19 mouse cellular contexts compared by ENCODE assay signal in genomic region chr13:41608559-41608958, GRCm38 (mm10). TPM values are rescaled to one million over a fixed set of nuclear protein-coding genes. Genes with fewer than 3 reads are reported as not detected.
A peak's percentile ranks its signal among the peaks of the same experiment; 100 is the strongest.
DNase-seq lines count a peak whose midpoint lies in the region; ATAC-seq and TF ChIP-seq lines count a peak whose summit lies in the region.
"Had no signal": no experiment of that assay in that cellular context is flagged by ENCODE, and none has a peak within 500 bp of the region (broad histone marks: within the 10 kb centered on the region; RNA-seq: fewer than 3 reads in every experiment).

No protein-coding gene starts in this region.

- H3K4me3 ChIP-seq in forebrain, embryonic 14.5 days (ENCODE audit: low read depth, low read length), result no peak overlapping the region
- no peak overlapping the region for H3K4me3 ChIP-seq in forebrain, embryonic 13.5 days
- H3K4me3 ChIP-seq in intestine, embryonic 14.5 days (ENCODE audit: low read depth, low read length), result no peak overlapping the region
- no peak overlapping the region for H3K4me3 ChIP-seq in intestine, embryonic 16.5 days (ENCODE audit: low read length)
- H3K4me3 ChIP-seq in stomach, postnatal 0 days (ENCODE audit: low read depth, low read length), result no peak overlapping the region
- H3K4me3 ChIP-seq: heart, embryonic 15.5 days; kidney, embryonic 15.5 days had no signal

- WGBS in forebrain, embryonic 14.5 days, result 74% methylated on average over 2 of the region's 2 CpGs
- WGBS in forebrain, embryonic 13.5 days, result 75% methylated on average over 2 of the region's 2 CpGs
- WGBS in intestine, embryonic 14.5 days, result 55% methylated on average over 2 of the region's 2 CpGs
- 53% methylated on average over 2 of the region's 2 CpGs for WGBS in intestine, embryonic 16.5 days
- WGBS in stomach, postnatal 0 days, result 43% methylated on average over 2 of the region's 2 CpGs

- no peak for DNase-seq in forebrain, embryonic 14.5 days (ENCODE audit: low spot score)
- peak; percentile 49 for DNase-seq in intestine, embryonic 14.5 days (ENCODE audit: low spot score)
- peak; percentile 18 for DNase-seq in retina, adult 2 months (ENCODE audit: low read depth, low spot score)
- no peak for DNase-seq in retina, postnatal 1 day
- DNase-seq in stomach, postnatal 0 days (ENCODE audit: low spot score), result peak; percentile 29
- no peak for DNase-seq in thymus, postnatal 0 days (ENCODE audit: low spot score)
- DNase-seq: adrenal gland, postnatal 36 days; cerebellum, postnatal 14 days; left cerebral cortex, postnatal 4 days; lung, postnatal 36 days; right cerebral cortex, postnatal 14 days; thymus, postnatal 4 days had no signal

- no peak for TF ChIP-seq EP300 in stomach, postnatal 0 days (optimal IDR thresholded peaks at IDR 0.05)

- peaks cover 20% of the 10 kb centered on the region for H3K4me1 ChIP-seq in forebrain, embryonic 14.5 days (ENCODE audit: control insufficient read depth, insufficient read depth, low read length)
- peaks cover 37% of the 10 kb centered on the region for H3K4me1 ChIP-seq in forebrain, embryonic 13.5 days
- peaks cover 12% of the 10 kb centered on the region for H3K4me1 ChIP-seq in intestine, embryonic 14.5 days (replicated peaks; ENCODE audit: control insufficient read depth, insufficient read depth, low read length)
- peaks cover 8% of the 10 kb centered on the region for H3K4me1 ChIP-seq in intestine, embryonic 16.5 days (ENCODE audit: control insufficient read depth, insufficient read depth, low read length)
- H3K4me1 ChIP-seq in stomach, postnatal 0 days (replicated peaks; ENCODE audit: control insufficient read depth, insufficient read depth), result no peaks in the 10 kb centered on the region

- ATAC-seq in forebrain, embryonic 14.5 days, result no peak
- ATAC-seq in forebrain, embryonic 13.5 days, result no peak
- no peak for ATAC-seq in intestine, embryonic 14.5 days (replicated peaks; ENCODE audit: low FRiP score, low TSS enrichment, low read depth)
- ATAC-seq in intestine, embryonic 16.5 days, result no peak
- ATAC-seq in stomach, postnatal 0 days (ENCODE audit: low FRiP score, low TSS enrichment), result no peak; the same call in 1 of the 2 replicates
- ATAC-seq: activated CD4-positive, CD25-positive, alpha-beta regulatory T cell, adult 4 months; inflammation-experienced regulatory T-cells, adult 6 months had no signal

- no peak overlapping the region for H3K27ac ChIP-seq in forebrain, embryonic 14.5 days (ENCODE audit: low read depth, low read length)
- H3K27ac ChIP-seq in forebrain, embryonic 13.5 days, result no peak overlapping the region
- H3K27ac ChIP-seq in intestine, embryonic 14.5 days (ENCODE audit: low read depth), result no peak overlapping the region
- H3K27ac ChIP-seq in intestine, embryonic 16.5 days (ENCODE audit: low read length), result no peak overlapping the region
- H3K27ac ChIP-seq in stomach, postnatal 0 days (replicated peaks), result no peak overlapping the region
- H3K27ac ChIP-seq: heart, embryonic 15.5 days; kidney, embryonic 15.5 days had no signal

- H3K4me2 ChIP-seq in forebrain, embryonic 14.5 days (ENCODE audit: low read length), result no peak overlapping the region
- no peak overlapping the region for H3K4me2 ChIP-seq in forebrain, embryonic 13.5 days
- no peak overlapping the region for H3K4me2 ChIP-seq in intestine, embryonic 14.5 days (ENCODE audit: low read length)
- no peak overlapping the region for H3K4me2 ChIP-seq in intestine, embryonic 16.5 days (ENCODE audit: low read depth, low read length)
- no peak overlapping the region for H3K4me2 ChIP-seq in stomach, postnatal 0 days (replicated peaks; ENCODE audit: low read depth)
- H3K4me2 ChIP-seq: heart, embryonic 15.5 days; kidney, embryonic 15.5 days had no signal

- H3K36me3 ChIP-seq in forebrain, embryonic 14.5 days (ENCODE audit: control insufficient read depth, insufficient read depth, low read length), result no peaks in the 10 kb centered on the region
- no peaks in the 10 kb centered on the region for H3K36me3 ChIP-seq in forebrain, embryonic 13.5 days (ENCODE audit: poor library complexity, severe bottlenecking)
- no peaks in the 10 kb centered on the region for H3K36me3 ChIP-seq in intestine, embryonic 14.5 days (ENCODE audit: control insufficient read depth, insufficient read depth, low read length)
- H3K36me3 ChIP-seq in intestine, embryonic 16.5 days (ENCODE audit: control insufficient read depth, insufficient read depth, low read length), result no peaks in the 10 kb centered on the region
- no peaks in the 10 kb centered on the region for H3K36me3 ChIP-seq in stomach, postnatal 0 days (ENCODE audit: control insufficient read depth, insufficient read depth, low read length)
- H3K36me3 ChIP-seq: heart, embryonic 15.5 days; kidney, embryonic 15.5 days had no signal

- H3K9ac ChIP-seq in forebrain, embryonic 14.5 days (ENCODE audit: low read length), result peak overlapping the region; percentile 21; the same call in 1 of the 2 replicates
- H3K9ac ChIP-seq in forebrain, embryonic 13.5 days, result no peak overlapping the region
- no peak overlapping the region for H3K9ac ChIP-seq in intestine, embryonic 14.5 days (ENCODE audit: low read length)
- no peak overlapping the region for H3K9ac ChIP-seq in intestine, embryonic 16.5 days (ENCODE audit: low read depth, low read length)
- H3K9ac ChIP-seq in stomach, postnatal 0 days (ENCODE audit: low read length), result no peak overlapping the region
- H3K9ac ChIP-seq: heart, embryonic 15.5 days; kidney, embryonic 15.5 days had no signal

- TF ChIP-seq CTCF in stomach, postnatal 0 days (IDR thresholded peaks at IDR 0.05; ENCODE audit: low read depth), result no peak

- no peaks in the 10 kb centered on the region for H3K9me3 ChIP-seq in forebrain, embryonic 14.5 days (replicated peaks; ENCODE audit: control insufficient read depth, low read length)
- H3K9me3 ChIP-seq in forebrain, embryonic 13.5 days (replicated peaks), result no peaks in the 10 kb centered on the region
- no peaks in the 10 kb centered on the region for H3K9me3 ChIP-seq in intestine, embryonic 14.5 days (ENCODE audit: control insufficient read depth, low read length)
- H3K9me3 ChIP-seq in intestine, embryonic 16.5 days (ENCODE audit: control insufficient read depth, low read length), result no peaks in the 10 kb centered on the region
- H3K9me3 ChIP-seq in stomach, postnatal 0 days (ENCODE audit: control insufficient read depth, low read length), result no peaks in the 10 kb centered on the region
- H3K9me3 ChIP-seq: heart, embryonic 15.5 days; kidney, embryonic 15.5 days had no signal

- H3K27me3 ChIP-seq in forebrain, embryonic 14.5 days (replicated peaks; ENCODE audit: control insufficient read depth, insufficient read depth, low read length), result no peaks in the 10 kb centered on the region
- no peaks in the 10 kb centered on the region for H3K27me3 ChIP-seq in forebrain, embryonic 13.5 days
- no peaks in the 10 kb centered on the region for H3K27me3 ChIP-seq in intestine, embryonic 14.5 days (replicated peaks; ENCODE audit: control insufficient read depth, insufficient read depth, low read length)
- no peaks in the 10 kb centered on the region for H3K27me3 ChIP-seq in intestine, embryonic 16.5 days (replicated peaks; ENCODE audit: control insufficient read depth, insufficient read depth, low read length)
- H3K27me3 ChIP-seq in stomach, postnatal 0 days (ENCODE audit: control insufficient read depth, insufficient read depth, low read length), result no peaks in the 10 kb centered on the region
- H3K27me3 ChIP-seq: CH12.LX; heart, embryonic 15.5 days; kidney, embryonic 15.5 days had no signal

RNA-seq across cellular contexts. Expression of gene Tmem170b, which starts 2.9 kb away (rescaled TPM):
- 32.5 and 46.3 TPM in 2 replicates for polyA plus RNA-seq in forebrain, embryonic 14.5 days (2014; fragmentation: Nextera tagmentation; extraction: Ambion mirVana)
- 28.0 and 31.1 TPM in 2 replicates for polyA plus RNA-seq in forebrain, embryonic 13.5 days (2015; fragmentation: Nextera tagmentation; extraction: Ambion mirVana)
- 14.3 and 14.9 TPM in 2 replicates for polyA plus RNA-seq in intestine, embryonic 14.5 days (2014; fragmentation: Nextera tagmentation; extraction: Ambion mirVana)
- 10.4 and 10.9 TPM in 2 replicates for polyA plus RNA-seq in intestine, embryonic 16.5 days (2015; fragmentation: Nextera tagmentation; extraction: Ambion mirVana)
- polyA plus RNA-seq in stomach, postnatal 0 days (2015; fragmentation: Nextera tagmentation; extraction: Ambion mirVana), result 4.6 and 4.9 TPM in 2 replicates
- polyA plus RNA-seq in thymus, postnatal 0 days (2015; fragmentation: Nextera tagmentation; extraction: Ambion mirVana), result 7.9 and 10.2 TPM in 2 replicates

Comparison
In these comparisons a context has a peak if more than half of its experiments do, and no peak if none do; other contexts are left out.
1. DNase-seq: peak in intestine, embryonic 14.5 days (single experiment), retina, adult 2 months (single experiment) and stomach, postnatal 0 days (single experiment); none in forebrain, embryonic 14.5 days (single experiment), retina, postnatal 1 day (single experiment) and thymus, postnatal 0 days (single experiment).